Mouse (Mus musculus) monocyte, adult 2 months (primary cell): ENCODE measurements around the gene Slc12a5.

Source experiments
- DNase-seq, 2 experiments: peaks; one replicate each; pipeline ENCODE4 v3.0.0; 2022; ENCODE audit warnings: low spot score in 2 of 2, low read depth in 1 of 2

The Slc12a5 gene

GRCm38 (mm10) chr2:164960716-164961441, at the start of gene Slc12a5:
Gene Slc12a5 (plus strand): TSS chr2:164960802.
- no peak for DNase-seq

DNA sequence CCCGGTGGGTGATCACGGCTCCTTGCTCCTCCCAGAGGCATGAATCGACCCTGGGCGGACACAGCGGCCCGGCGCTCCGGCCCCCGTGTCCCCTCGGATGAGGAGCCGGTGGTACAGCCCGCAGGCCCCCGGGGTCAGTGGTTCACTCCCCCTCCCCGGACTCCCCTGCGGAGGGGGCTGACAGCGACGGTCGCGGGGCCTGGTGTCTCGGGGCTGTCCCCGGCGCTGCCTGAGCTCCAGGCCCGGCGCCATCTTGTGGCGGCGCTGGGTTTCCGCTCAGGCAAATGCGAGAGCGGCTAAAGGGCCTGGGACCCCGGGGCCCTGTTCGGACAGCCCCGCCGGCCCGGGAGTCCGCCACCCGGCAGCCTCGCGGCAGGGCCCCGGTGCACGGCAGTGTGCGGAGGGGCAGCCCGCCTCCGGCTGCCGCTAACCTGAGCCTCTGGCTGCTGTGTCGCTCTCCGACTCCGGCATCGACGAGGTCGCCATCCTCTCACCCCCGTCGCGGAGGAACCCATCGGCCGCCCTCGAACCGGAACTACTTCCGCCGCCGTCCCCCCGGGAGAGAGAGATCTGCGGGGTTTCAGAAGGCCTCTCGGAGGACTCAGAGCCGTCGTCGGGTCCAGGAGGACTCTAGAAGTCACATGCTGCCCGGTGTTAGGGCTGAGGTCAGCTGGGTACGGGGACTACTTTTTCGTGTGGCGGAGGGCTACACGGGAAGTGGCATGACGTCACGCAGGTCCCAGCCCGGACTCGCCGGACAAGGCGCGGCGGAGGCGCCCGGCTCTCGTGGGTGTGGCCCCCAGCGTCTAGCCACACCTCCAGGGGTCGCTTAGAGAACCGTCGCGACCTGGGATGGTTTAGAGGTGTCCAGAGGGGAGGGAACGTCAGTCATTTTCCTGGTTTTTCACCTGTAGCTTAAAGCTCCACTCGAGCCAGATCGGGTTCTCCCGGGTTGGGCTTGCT, 49.2 kb upstream of the Slc12a5 start, which contains the start of gene Zfp335:
Gene Zfp335 (minus strand): TSS at position 672 of the 963 bp plus-strand sequence.
- DNase-seq, result peak; percentile 79 to 94

GRCm38 (mm10) chr2:164912151-164912550, 48.5 kb upstream of the Slc12a5 start:
- peak in 1 of 2 experiments; percentile 18 for DNase-seq

DNA sequence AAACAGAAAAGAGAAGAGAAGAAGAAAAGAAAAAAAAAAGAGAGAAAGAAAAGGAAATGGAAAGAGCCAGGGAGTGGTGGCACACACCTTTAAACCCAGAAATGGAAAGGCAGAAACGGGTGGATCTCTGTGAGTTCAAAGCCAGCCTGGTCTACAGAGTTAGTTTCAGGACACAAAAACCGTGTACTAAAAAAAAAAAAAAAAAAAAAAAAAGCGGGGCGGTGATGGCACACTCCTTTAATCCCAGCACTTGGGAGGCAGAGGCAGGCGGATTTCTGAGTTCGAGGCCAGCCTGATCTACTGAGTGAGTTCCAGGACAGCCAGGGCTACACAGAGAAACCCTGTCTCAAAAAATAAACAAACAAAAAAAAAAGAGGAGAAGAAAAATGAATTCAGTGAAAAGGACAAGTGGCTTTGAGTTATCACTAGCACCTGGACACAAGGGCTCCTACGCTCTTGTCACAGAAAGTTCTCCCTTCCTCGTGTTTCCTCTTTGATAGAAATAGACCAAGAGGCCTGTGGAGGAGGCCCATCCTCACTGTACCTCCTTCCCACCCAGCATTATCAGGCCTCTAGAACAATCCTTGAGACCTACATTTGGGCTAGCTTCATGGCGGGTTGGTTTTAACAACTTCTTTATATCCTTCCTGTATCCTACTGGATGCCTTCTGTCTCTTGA, 47.7 kb upstream of the Slc12a5 start:
- DNase-seq, result no peak

DNA sequence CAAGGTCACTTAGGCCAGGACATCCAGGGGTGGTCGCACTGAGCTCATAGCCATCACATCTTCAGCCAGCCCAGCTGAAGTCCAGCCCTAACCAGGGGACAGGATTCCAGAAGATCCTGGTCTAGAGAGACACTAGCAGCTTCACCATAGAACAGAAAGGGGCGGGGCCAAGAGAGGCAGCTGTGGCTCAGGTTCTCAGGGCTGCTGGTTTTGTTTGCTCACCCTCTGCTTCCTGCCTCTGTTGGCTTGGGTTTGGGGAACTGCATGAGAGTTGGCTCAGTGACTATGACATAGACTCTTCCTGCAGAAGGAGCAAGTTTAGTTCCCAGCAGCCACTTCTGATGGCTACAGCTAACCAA, 47.2 kb upstream of the Slc12a5 start:
- peak; percentile 48 to 68 for DNase-seq

- DNase-seq, result peak; percentile 33 to 38
Observed at GRCm38 (mm10) chr2:164916820-164917219, 43.8 kb upstream of the Slc12a5 start.

- DNase-seq, result no peak
Observed at GRCm38 (mm10) chr2:164917371-164917770, 43.2 kb upstream of the Slc12a5 start.

DNA sequence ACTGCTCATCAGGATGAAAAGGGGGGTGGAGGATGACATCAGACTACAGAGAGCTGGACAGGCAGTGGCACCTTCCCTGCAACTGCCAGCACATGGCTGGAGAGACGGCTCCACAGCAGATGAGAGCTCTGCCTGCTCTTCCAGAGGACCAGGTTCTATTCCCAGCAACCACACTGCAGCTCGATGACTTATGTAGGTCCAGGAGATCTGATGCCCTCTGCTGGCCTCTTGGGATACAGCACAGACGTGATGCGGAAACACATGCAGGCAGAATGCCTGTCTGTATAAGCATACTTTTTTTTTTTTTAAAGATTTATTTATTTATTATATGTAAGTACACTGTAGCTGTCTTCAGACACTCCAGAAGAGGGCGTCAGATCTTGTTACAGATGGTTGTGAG, 42.3 kb upstream of the Slc12a5 start:
- no peak for DNase-seq

DNA sequence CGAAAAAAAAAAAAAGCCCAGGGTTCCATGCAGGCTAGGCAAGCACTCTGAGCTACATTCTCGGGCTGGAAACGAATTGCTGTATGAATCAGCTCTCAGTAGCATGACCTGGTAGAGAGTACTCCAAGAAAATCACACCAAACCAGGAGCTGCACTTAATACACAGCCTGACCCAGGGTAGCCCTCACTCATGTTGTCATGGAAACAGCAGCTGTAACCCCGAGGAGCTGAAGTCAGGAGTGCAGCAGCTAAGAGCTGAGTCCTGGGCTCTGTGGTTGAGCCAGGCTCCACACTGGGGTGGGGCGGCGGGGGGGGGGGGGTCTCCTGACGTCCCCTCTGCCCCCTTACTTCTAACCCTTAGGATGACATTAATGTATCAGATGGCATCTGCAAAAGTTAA, 38.6 kb upstream of the Slc12a5 start:
- no peak for DNase-seq

- no peak for DNase-seq
Observed at GRCm38 (mm10) chr2:164923291-164923690, 37.3 kb upstream of the Slc12a5 start.

GRCm38 (mm10) chr2:164924100-164924857, 36.3 kb upstream of the Slc12a5 start:
- peak in 1 of 2 experiments; percentile 70 for DNase-seq

- no peak for DNase-seq
Observed at GRCm38 (mm10) chr2:164930706-164931581, 29.7 kb upstream of the Slc12a5 start.

GRCm38 (mm10) chr2:164933534-164933933, 27.1 kb upstream of the Slc12a5 start:
- no peak for DNase-seq

- no peak for DNase-seq
Observed at GRCm38 (mm10) chr2:164935991-164936390, 24.6 kb upstream of the Slc12a5 start.

- DNase-seq, result no peak
Observed at GRCm38 (mm10) chr2:164938146-164939091, 22.2 kb upstream of the Slc12a5 start.

DNA sequence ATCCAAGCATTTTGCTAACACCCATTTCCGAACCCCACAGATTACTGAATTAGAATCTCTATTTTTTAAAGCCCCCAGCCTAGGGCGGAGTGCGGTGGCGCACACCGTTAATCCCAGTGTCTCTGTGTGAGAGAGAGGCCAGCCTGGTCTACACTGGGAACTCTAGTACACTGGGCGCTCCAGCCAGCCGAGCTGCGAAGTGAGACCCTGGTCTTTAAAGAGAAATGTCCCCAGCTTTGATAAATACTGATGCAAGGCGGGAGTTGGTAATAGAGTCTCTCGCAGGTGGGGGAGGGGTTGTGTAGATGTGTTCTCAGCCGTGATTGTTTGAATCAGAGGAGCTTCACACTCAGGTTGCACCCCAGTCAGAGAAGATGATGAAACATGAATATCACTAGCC, 21.5 kb upstream of the Slc12a5 start:
- DNase-seq, result no peak

DNA sequence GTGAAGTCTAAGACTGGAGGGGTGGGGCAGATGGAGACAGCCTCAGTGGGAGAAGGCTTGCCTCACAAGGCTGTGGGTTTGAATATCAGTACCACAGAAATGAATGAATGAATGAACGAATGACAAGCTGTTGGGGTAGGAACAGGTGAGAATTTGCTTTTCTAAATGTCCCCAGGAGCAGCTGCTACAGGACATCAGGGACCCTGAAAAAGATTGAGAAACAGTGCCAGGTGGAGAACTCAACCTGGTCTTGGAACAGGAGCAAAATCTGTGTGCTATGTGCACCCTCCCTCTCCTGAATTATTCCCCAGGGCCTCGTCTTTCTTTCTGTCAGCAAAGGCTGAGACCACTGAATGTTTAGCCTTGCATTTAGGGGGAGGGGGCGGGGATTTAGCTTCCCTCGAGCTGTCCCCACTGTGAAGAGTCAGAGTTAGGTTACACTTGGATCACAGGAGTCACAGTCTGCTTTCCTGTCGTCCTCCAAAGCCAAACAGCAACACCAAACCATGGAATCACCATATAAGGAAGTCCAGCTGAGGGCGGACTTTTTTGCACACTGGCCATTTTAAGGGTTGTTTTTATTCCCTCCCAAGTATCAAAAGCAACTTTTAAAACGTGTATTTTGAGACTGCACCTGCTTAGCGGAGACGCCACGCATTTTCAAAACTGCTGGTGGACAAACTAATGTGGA, 20.3 kb upstream of the Slc12a5 start, which contains the start of gene Mmp9:
Gene Mmp9 (plus strand): TSS at position 641 of the 691 bp plus-strand sequence.
- DNase-seq, result no peak
